Mouse (Mus musculus): ENCODE measurements around the gene Gm4353.
A peak's percentile ranks its signal among the peaks of the same experiment; 100 is the strongest.
"Not testable (repeated sequence)": the region's sequence is repeated elsewhere in the genome, so short reads cannot be mapped to it uniquely, and the experiment has no call there.

The Gm4353 gene

GRCm38 (mm10) chr7:116084366-116084765 lies at the start of gene Gm4353:
Gm4353 (minus strand) TSS chr7:116084635.
- not testable (repeated sequence) for DNase-seq (ENCODE audit: low spot score)

DNA sequence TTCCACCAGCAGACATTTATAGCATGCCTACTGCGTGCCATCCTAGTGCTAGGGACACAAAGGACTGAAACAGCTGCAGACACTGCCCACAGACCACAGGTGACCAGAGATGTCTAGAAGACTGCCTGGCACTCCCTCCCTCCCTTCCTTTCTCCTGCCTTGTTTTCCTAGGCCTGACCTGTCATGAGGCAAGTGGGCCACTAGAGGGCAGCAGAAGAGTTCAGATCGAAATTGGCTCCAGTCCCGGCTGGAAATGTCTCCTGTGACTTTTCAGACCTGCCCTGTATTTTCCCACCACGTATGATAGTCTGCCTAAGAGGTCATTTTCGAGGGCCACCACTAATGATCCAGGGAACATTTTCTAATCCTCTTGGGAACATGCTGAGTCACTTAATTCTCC lies 47.6 kb upstream of the Gm4353 start:
- DNase-seq (ENCODE audit: low spot score), result peak; percentile 70

GRCm38 (mm10) chr7:116131390-116131789 lies 47.0 kb upstream of the Gm4353 start:
- no peak for DNase-seq (ENCODE audit: low spot score)

DNA sequence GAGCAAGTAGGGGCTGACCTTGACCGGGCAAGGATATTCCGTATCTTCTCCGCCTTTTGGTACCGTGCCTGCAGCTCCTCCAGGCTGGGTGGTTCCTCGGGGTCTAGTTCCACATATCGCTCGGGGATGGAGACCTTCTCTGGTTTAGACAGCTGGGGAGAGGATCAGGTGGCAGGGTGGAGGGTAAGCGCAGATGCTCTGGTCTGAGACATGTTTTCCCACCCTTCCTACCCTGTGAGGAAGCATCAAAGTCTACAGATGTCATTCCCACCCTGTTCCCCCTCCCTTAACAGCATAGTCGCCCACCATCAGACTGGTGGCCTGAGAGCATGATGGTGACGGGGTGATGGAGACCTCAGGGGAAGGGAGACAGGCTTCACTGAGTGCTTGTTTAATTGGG lies 44.9 kb upstream of the Gm4353 start:
- DNase-seq (ENCODE audit: low spot score), result no peak

DNA sequence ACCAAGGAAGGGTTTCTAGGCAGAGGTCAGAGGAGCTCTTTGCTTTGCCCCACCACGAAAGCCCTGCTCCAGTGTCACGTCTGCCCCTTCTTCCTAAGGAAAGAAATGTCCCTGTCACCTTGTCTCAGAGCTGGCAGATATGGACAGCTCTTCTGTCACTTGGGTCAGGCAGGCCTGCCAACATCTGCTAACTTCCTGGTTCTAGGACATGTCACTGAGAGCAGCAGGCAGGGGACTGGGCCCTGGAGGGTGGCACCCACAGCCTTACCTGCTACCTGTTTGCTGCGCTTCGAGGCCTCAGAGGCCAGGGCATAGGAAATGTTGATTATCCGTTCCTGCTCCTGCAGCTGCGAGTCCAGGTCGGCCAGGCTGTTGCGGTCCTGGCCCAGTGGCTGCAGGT lies 43.9 kb upstream of the Gm4353 start:
- no peak for DNase-seq (ENCODE audit: low spot score)

- DNase-seq (ENCODE audit: low spot score), result no peak
Measured at GRCm38 (mm10) chr7:116127052-116127451, 42.6 kb upstream of the Gm4353 start.

- DNase-seq (ENCODE audit: low spot score), result no peak
Measured at GRCm38 (mm10) chr7:116125671-116126070, 41.2 kb upstream of the Gm4353 start.

DNA sequence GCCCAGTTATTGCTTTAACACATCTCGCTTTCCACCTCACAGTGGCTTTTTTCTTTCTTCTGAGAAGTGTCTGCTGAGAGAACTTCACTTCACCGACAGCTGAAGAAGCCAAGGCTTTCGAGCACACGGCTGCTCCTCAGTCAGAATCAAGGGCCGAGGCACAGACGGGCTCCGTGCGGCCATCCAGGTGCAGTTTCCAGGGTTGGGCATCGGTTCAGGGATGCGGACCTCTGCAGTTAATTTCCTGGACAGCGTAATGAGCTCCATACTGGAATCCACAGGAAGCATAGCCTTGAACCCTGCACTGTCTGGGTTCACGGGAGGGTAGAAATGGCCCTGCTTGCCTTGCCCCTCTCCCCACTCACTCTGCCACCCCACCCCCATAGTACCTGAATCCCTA lies 39.6 kb upstream of the Gm4353 start:
- DNase-seq (ENCODE audit: low spot score), result no peak

DNA sequence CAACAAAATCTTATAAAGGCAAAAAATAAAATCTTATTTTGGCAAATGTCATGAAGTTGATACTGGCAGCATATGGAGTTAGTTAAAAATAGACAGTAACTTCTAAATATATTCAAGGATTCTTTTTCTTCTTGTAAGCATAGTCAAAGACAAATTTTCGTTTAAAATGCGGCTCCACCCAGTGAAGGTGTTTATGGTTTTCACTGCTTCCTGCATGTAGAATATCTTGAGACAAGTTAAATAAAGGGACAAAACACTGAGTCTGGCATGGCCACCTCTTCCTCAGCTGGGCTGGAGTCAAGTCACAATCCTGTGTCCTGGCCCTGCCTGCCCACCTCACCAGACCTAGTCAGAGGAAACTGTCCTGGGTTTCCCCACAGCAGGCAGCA lies 39.2 kb upstream of the Gm4353 start:
- no peak for DNase-seq (ENCODE audit: low spot score)

DNA sequence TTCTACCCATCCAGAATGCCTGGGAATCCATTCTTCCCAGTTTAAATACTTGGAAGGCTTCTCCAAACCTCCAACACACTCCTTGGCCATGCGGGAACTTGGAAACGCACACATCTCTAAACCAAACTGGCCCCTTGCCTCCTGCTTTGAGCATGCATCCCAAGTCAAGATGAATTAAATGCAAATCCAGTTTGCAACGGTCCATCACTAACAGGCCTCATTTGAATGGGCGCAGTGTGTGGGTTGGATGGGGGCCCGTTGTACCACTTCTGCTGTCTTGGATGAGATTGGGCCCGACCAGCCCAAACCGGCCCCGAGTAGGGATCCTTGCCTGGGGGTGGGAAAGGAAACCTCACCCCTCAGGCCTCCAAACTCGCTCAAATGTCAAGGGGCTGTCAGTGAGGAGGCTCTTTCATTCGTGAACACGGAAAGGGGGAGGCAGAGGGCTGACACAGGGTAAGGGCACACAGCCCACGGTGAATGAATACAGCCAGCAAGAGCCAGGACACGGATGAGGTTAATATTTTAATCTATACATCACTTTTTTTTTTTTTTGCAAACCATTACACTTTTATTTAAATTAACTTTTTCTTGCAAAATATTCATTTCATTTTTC lies 38.7 kb upstream of the Gm4353 start:
- DNase-seq (ENCODE audit: low spot score), result no peak

DNA sequence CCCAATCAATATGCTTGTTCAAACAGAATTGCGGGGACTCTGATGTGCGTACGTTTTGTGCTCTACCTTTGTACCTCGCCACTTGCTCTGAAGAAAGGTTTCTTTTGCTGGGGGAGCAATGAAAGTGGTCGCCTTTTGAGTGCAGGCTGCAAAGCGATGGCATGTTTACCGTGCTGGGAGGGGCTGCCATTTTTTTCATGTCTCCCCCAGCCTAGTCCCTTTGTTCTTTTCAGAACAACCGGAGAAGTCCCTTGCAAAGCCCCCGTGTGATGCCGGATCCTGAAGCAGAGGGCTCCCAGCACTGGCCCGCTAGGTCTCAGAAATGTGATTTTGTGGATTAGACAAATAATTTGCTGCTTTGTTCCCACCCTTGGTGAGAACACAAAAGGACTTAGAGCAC lies 36.8 kb upstream of the Gm4353 start:
- no peak for DNase-seq (ENCODE audit: low spot score)

GRCm38 (mm10) chr7:116120737-116121136 lies 36.3 kb upstream of the Gm4353 start:
- DNase-seq (ENCODE audit: low spot score), result no peak

- DNase-seq (ENCODE audit: low spot score), result no peak
Measured at GRCm38 (mm10) chr7:116119306-116119857, 34.9 kb upstream of the Gm4353 start.

DNA sequence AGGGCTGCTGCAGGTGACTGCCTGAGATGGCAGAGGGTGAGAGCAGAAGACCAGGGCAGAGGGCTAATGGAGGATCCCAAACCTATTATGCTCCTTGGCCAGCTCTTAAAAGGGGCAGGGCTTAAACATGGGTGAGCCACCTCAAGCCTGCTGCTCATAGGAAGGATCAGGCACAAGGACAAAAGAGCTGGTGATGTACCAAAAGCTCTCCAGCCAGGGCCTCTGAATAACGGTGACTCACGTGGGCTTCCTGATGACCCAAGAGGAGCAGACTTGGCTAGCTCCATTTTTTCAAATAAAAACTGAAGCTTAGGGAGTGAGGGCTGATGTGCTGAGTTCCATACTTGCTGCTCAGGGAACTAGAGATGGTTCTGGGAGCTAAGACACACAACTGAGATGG lies 31.6 kb upstream of the Gm4353 start:
- no peak for DNase-seq (ENCODE audit: low spot score)

DNA sequence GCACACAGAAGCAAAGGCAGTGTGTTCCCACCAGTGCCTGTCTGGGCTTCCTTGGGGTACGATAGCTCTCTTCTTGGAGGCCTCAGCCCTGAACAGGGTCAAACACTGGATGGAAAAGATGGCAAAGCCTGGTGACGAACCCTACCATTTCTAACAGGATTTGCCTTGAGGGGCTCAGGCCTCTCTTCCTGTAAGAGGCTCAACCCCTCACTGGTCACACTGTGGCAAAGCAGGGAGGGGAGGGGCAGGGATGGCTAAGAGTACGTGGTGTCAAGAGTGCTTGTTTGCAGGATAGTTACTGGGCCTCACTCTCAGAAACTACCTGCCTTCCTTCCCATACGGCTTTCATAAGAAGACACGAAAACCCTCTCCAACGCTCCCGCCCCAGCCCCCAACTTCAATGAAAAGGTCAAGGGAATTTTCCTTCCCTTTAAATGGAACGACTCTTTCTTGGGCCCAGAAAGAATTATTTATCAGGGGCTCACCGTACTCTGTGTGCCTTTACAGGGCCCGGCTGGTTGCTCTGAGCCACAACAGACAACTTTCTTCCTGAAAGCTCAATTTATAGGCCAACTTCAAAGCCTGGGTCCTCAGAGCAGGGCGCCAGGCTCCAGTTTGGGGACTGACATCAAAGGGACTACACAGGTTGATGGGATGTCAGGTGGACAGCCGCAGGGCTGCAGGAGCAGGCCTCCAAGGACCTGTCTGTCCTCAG lies 30.9 kb upstream of the Gm4353 start:
- DNase-seq (ENCODE audit: low spot score), result no peak

- no peak for DNase-seq (ENCODE audit: low spot score)
Measured at GRCm38 (mm10) chr7:116111546-116111945, 27.1 kb upstream of the Gm4353 start.

DNA sequence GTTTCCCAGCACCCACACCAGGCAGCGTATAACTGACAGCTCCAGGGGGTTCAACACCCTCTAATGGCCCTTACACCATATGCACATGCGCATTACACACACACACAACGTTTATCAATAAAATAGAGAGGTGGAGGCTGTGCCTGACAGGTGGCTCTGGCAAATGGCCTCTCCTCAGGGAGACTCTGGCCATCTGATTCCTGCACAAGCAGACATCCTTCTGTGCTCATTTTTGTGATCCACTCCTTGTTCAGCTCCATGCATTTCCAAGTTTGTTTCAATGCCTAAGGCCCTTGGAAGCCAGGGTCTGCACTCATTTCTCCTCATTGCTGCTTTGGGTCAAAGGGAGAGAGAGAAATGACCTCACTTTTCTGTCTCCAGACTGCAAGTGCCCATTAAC lies 26.2 kb upstream of the Gm4353 start:
- no peak for DNase-seq (ENCODE audit: low spot score)

DNA sequence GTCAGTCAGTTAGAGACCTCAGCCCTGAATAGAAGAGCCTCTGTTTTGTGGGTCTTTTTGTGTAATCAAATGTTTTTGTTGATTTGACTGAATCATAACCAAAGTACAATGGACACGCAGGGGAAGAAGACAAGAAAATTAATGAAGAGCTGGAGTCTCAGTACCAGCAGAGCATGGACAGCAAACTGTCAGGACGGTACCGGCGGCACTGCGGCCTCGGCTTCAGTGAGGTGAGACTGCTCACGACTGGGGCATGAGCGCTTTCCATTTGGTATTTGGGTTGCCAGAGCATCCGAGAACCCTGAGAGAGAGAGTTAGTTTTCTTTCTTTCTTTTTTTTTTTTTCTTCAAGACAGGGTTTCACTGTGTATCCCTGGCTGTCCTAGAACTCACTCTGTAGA lies 18.7 kb upstream of the Gm4353 start:
- no peak for DNase-seq (ENCODE audit: low spot score)

DNA sequence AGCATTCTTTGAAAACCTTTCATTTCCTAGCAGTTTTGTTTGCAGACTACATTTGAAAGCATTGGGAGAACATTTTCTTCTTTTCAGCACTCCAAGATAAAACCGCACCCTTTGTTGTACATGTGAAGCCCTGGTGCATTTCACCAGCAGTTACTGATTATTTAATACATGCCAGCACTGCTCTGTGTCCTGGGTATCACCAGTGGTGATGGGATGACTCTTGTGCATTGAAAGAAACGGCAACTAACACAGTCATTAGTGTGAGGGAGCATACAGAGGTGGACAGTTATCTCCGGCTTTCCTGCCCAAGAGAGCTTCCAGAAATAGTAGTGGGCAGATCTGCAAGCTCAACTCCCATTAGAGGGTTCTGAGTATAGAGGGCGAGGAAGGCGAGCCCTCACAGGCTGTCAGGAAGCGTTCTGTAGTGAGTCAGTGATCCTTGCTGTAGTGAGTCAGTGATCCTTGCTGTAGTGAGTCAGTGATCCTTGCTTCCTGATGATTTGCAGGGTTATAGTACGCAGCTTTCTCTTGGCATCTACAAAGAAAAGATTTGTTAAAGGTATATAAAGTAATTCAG lies 15.6 kb upstream of the Gm4353 start:
- no peak for DNase-seq (ENCODE audit: low spot score)

GRCm38 (mm10) chr7:116093466-116093850 lies 9.0 kb upstream of the Gm4353 start:
- no peak for DNase-seq (ENCODE audit: low spot score)

GRCm38 (mm10) chr7:116092710-116093465 lies 8.5 kb upstream of the Gm4353 start:
- peak; percentile 86 for DNase-seq (ENCODE audit: low spot score)

DNA sequence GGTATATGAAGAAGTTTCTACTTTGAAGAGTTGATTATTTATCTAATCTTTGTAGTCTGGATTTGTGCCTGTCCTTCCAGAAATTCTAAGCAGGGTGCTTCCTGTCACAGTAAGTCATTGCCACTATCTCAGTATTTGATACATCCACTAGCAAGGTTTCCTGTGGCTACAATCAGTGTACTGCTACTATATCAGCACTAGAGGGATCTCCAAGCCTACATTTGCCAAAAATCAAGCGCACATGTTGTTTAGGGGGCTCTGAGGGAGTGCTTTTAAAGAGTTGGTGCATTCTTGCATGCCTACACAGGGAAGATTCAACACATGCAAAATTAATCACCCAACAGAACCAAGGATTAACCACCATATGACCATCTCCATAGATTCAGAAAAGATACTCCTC lies 23.7 kb downstream of the Gm4353 start:
- DNase-seq (ENCODE audit: low spot score), result no peak

All from urinary bladder, postnatal 25 days (tissue).